Mouse (Mus musculus) intestine, embryonic 16.5 days (tissue): ENCODE data around the gene Kcnq1. TPM values are rescaled to one million over a fixed set of nuclear protein-coding genes. Genes with fewer than 3 reads are reported as not detected.
A peak's percentile ranks its signal among the peaks of the same experiment; 100 is the strongest.

Experiments
- ATAC-seq: fragments of 200-750 bp; cut with Nextera tagmentation; 2 replicates; pipeline ENCODE4 v1.8.0; 2017; ENCODE audit warnings: moderate TSS enrichment, moderate library complexity
- H3K27ac ChIP-seq: fragments of 300-500 bp; sonication (generic); 2 replicates; pipeline ENCODE4 v1.5.1; 2014; ENCODE audit warnings: mild to moderate bottlenecking, low read length
- H3K27me3 ChIP-seq: fragments of 300-500 bp; sonication (generic); replicated peaks from 2 replicates; pipeline ENCODE4 v1.6.1; 2014; ENCODE audit warnings: low read length, control low read depth, mixed read lengths; ENCODE audit not compliant: control insufficient read depth, insufficient read depth
- H3K36me3 ChIP-seq: fragments of 300-500 bp; sonication (generic); 2 replicates; pipeline ENCODE4 v1.6.1; 2014; ENCODE audit warnings: low read length, control low read depth; ENCODE audit not compliant: control insufficient read depth, insufficient read depth
- H3K4me1 ChIP-seq: fragments of 300-500 bp; sonication (generic); 2 replicates; pipeline ENCODE4 v1.6.1; 2014; ENCODE audit warnings: low read length, control low read depth, mixed read lengths; ENCODE audit not compliant: control insufficient read depth, insufficient read depth
- H3K4me2 ChIP-seq: fragments of 300-500 bp; sonication (generic); 2 replicates; pipeline ENCODE4 v1.6.1; 2014; ENCODE audit warnings: low read depth, low read length, control low read depth
- H3K4me3 ChIP-seq: fragments of 300-500 bp; sonication (generic); 2 replicates; pipeline ENCODE4 v1.5.1; 2014; ENCODE audit warnings: mild to moderate bottlenecking, low read length
- H3K9ac ChIP-seq: fragments of 300-500 bp; sonication (generic); 2 replicates; pipeline ENCODE4 v1.6.1; 2014; ENCODE audit warnings: low read depth, low read length
- H3K9me3 ChIP-seq: fragments of 300-500 bp; sonication (generic); 2 replicates; pipeline ENCODE4 v1.6.1; 2016; ENCODE audit warnings: low read length, control low read depth; ENCODE audit not compliant: control insufficient read depth
- WGBS: fragments of 180-500 bp; shearing (Covaris S2); extraction: QIAGEN DNeasy Blood & Tissue Kit; methylation state at CpG from one replicate; pipeline ENCODE4 v1.1.7; 2014; 5-methylcytosine and 5-hydroxymethylcytosine counted together
- polyA plus RNA-seq: library from polyadenylated mRNA; unstranded; fragments of >200 nt; fragmentation: Nextera tagmentation; extraction: Ambion mirVana; gene quantifications from 2 replicates; pipeline ENCODE4 v1.2.1, GENCODE M21; 2015

The Kcnq1 gene
- polyA plus RNA-seq, 1 experiment from 2014 or later = 9.7 TPM

- H3K9me3 ChIP-seq = no peaks in the 10 kb centered on the region
- H3K9ac ChIP-seq = no peak overlapping the region
- ATAC-seq = no peak
- WGBS = 63% methylated on average over 20 of the region's 20 CpGs
- H3K4me1 ChIP-seq = no peaks in the 10 kb centered on the region
- H3K27ac ChIP-seq = no peak overlapping the region
- no peaks in the 10 kb centered on the region for H3K27me3 ChIP-seq
- no peak overlapping the region for H3K4me3 ChIP-seq
- no peak overlapping the region for H3K4me2 ChIP-seq
- no peaks in the 10 kb centered on the region for H3K36me3 ChIP-seq
Measured at GRCm38 (mm10) chr7:143380466-143381073, 274.4 kb downstream of the Kcnq1 start.

GRCm38 (mm10) chr7:143386632-143387031, 280.5 kb downstream of the Kcnq1 start:
- no peaks in the 10 kb centered on the region for H3K9me3 ChIP-seq
- H3K36me3 ChIP-seq = no peaks in the 10 kb centered on the region
- ATAC-seq = no peak
- WGBS = 35% methylated on average over 1 of the region's 1 CpGs
- H3K9ac ChIP-seq = no peak overlapping the region
- H3K27me3 ChIP-seq = no peaks in the 10 kb centered on the region
- H3K4me3 ChIP-seq = no peak overlapping the region
- no peak overlapping the region for H3K4me2 ChIP-seq
- no peak overlapping the region for H3K27ac ChIP-seq
- H3K4me1 ChIP-seq = peaks cover 23% of the 10 kb centered on the region

- H3K9me3 ChIP-seq = no peaks in the 10 kb centered on the region
- H3K4me3 ChIP-seq = no peak overlapping the region
- WGBS = 39% methylated on average over 27 of the region's 27 CpGs
- peaks cover 23% of the 10 kb centered on the region for H3K4me1 ChIP-seq
- ATAC-seq = peak; percentile 89
- 0 out of 2 replicates have a peak overlapping the region, but pooled peaks have one; percentile 12 for H3K9ac ChIP-seq
- peak overlapping the region; percentile 55 for H3K27ac ChIP-seq
- 0 out of 2 replicates have a peak overlapping the region, but pooled peaks have one; percentile 10 for H3K4me2 ChIP-seq
- no peaks in the 10 kb centered on the region for H3K36me3 ChIP-seq
- no peaks in the 10 kb centered on the region for H3K27me3 ChIP-seq
Measured at GRCm38 (mm10) chr7:143388783-143389695, 282.9 kb downstream of the Kcnq1 start.

GRCm38 (mm10) chr7:143389860-143390259, 283.7 kb downstream of the Kcnq1 start:
- no peaks in the 10 kb centered on the region for H3K9me3 ChIP-seq
- no peak overlapping the region for H3K4me3 ChIP-seq
- peak overlapping the region; percentile 55 for H3K27ac ChIP-seq
- no peaks in the 10 kb centered on the region for H3K36me3 ChIP-seq
- ATAC-seq = no peak
- no peak overlapping the region for H3K9ac ChIP-seq
- 54% methylated on average over 2 of the region's 2 CpGs for WGBS
- H3K27me3 ChIP-seq = no peaks in the 10 kb centered on the region
- H3K4me2 ChIP-seq = 0 out of 2 replicates have a peak overlapping the region, but pooled peaks have one; percentile 10
- peaks cover 26% of the 10 kb centered on the region for H3K4me1 ChIP-seq

- H3K4me3 ChIP-seq = no peak overlapping the region
- H3K36me3 ChIP-seq = no peaks in the 10 kb centered on the region
- no peak overlapping the region for H3K4me2 ChIP-seq
- H3K9me3 ChIP-seq = no peaks in the 10 kb centered on the region
- WGBS = 77% methylated on average over 12 of the region's 12 CpGs
- no peak overlapping the region for H3K9ac ChIP-seq
- no peak for ATAC-seq
- H3K27ac ChIP-seq = peak overlapping the region; percentile 55; the same call in 1 of the 2 replicates
- H3K27me3 ChIP-seq = no peaks in the 10 kb centered on the region
- peaks cover 30% of the 10 kb centered on the region for H3K4me1 ChIP-seq
Measured at GRCm38 (mm10) chr7:143390277-143390948, 284.3 kb downstream of the Kcnq1 start.

- Histone ChIP-seq H3K27me3 (no peaks in the 10 kb centered on the region), H3K27ac (peak overlapping the region; percentile 72), H3K36me3 (no peaks in the 10 kb centered on the region), H3K4me3 (no peak overlapping the region), H3K9me3 (no peaks in the 10 kb centered on the region), H3K4me2 (peak overlapping the region; percentile 21; the same call in 1 of the 2 replicates), H3K4me1 (peaks cover 18% of the 10 kb centered on the region), H3K9ac (peak overlapping the region; percentile 24; the same call in 1 of the 2 replicates)
- 26% methylated on average over 9 of the region's 9 CpGs for WGBS
- peak; percentile 97 for ATAC-seq
Measured at GRCm38 (mm10) chr7:143395113-143395563, 289.0 kb downstream of the Kcnq1 start.

- Histone ChIP-seq H3K4me1 (peaks cover 36% of the 10 kb centered on the region), H3K36me3 (no peaks in the 10 kb centered on the region), H3K9ac (peak overlapping the region; percentile 27; the same call in 1 of the 2 replicates), H3K4me2 (no peak overlapping the region), H3K9me3 (no peaks in the 10 kb centered on the region), H3K4me3 (no peak overlapping the region), H3K27ac (no peak overlapping the region), H3K27me3 (no peaks in the 10 kb centered on the region)
- no peak for ATAC-seq
- WGBS = 81% methylated on average over 10 of the region's 10 CpGs
Measured at GRCm38 (mm10) chr7:143399756-143400155, 293.6 kb downstream of the Kcnq1 start.

- Histone ChIP-seq H3K4me1 (peaks cover 29% of the 10 kb centered on the region), H3K4me3 (no peak overlapping the region), H3K9ac (no peak overlapping the region), H3K27me3 (no peaks in the 10 kb centered on the region), H3K9me3 (no peaks in the 10 kb centered on the region), H3K4me2 (no peak overlapping the region), H3K27ac (peak overlapping the region; percentile 40), H3K36me3 (no peaks in the 10 kb centered on the region)
- peak; percentile 87 for ATAC-seq
- 43% methylated on average over 6 of the region's 6 CpGs for WGBS
Measured at GRCm38 (mm10) chr7:143400599-143400998, 294.4 kb downstream of the Kcnq1 start.
